Mouse (Mus musculus): ENCODE measurements around the gene Isyna1.

DNA sequence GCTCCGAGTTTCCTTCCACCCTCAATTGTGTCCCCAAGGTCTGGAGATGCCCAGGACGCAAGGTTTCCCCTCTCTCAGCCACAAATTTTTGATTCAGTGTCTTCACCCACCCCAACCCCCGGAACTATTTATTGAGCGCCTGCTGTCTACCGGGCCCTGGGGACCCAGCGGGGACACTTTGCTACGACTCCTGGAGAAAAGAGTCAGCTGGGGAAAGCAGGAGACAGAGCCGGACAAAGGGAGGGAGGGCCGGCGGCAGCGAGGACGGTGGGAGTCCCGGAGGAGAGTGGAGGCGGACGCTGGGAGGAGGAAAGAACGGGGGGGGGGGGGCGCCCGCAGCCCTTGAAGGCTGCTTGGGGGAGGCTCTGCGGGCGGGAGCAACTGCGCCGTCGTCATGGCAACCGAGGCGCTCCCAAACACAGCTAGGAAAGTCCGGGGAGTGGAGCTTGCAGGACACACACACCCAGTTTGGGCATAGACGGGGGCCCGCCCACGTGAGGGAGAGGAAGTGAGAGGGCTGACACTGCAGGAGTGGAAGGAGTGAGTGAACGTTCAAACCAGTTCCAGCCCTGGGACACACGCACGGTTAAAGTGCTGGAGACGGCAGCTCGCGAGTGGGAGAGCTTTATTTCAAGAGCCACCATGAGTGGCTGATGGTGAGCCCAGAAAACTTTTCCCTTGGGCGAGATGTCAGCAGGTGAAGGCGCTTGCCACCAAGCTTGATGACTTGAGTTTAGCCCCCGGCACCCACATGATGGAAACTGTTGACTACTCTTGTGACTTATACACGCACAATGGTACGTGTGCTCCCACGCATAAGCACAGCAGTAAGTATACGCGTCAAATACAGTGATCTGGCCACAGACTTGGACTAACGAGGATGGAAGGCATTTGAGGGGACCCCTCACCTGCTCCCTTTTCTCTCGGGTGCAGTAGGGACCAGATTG is 15.9 kb downstream of the Isyna1 start:
- TF ChIP-seq CTCF (IDR thresholded peaks at IDR 0.05; ENCODE audit: low read depth, low read length), result no peak
- TF ChIP-seq POLR2A (IDR thresholded peaks at IDR 0.05; ENCODE audit: insufficient read depth, low read length), result no peak
- TF ChIP-seq EP300 (IDR thresholded peaks at IDR 0.05; ENCODE audit: insufficient read depth, low read depth, low read length), result no peak
